Mouse (Mus musculus) liver, adult 2 months (tissue): ENCODE measurements around the gene Art3.

Source experiments
- CTCF ChIP-seq: fragments of 200-500 bp; IDR thresholded peaks from 2 replicates; pipeline ENCODE4 v1.5.1; 2011; ENCODE audit warnings: low read depth, low read length, control low read depth
- POLR2A ChIP-seq: fragments of 200-500 bp; IDR thresholded peaks from 2 replicates; pipeline ENCODE4 v1.6.1; 2011; ENCODE audit warnings: low read length, control low read depth; ENCODE audit not compliant: insufficient read depth; ENCODE audit errors: extremely low read depth

DNA sequence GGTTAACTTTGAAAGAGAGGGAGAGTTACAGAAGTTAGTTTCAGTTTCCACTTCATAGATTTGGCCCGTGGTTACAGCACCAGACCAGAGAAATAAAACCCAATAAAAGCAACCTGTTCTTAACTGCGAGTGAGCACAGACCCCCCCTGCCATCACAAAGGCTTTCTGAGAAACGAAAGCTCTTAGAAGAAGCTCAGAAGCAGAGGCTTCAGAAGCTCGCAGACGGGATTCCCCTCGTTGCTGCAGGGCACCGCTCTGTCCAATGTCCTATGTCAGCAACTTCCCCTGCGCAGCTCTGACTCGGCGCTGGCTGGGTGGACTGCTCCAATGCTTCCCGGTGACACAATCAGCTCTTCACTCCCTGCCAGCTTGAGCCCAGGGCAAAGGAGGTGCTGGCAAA, 21.9 kb downstream of the Art3 start:
- TF ChIP-seq POLR2A (0 out of 2 replicates have a peak, but pooled peaks have one; percentile 25), CTCF (no peak)
